Mouse (Mus musculus) small intestine, adult 2 months (tissue): Measurements from ENCODE around the gene Sec16a. TPM values are rescaled to one million over a fixed set of nuclear protein-coding genes. Genes with fewer than 3 reads are reported as not detected.

Source experiments
- H3K27ac ChIP-seq: fragments of 200-500 bp; 2 replicates; pipeline ENCODE4 v1.5.1; 2012; ENCODE audit warnings: low read depth, low read length, control low read depth, inconsistent platforms; ENCODE audit not compliant: insufficient read depth
- H3K27me3 ChIP-seq: fragments of 200-500 bp; 2 replicates; pipeline ENCODE4 v1.6.1; 2012; ENCODE audit warnings: mild to moderate bottlenecking, moderate library complexity, low read length, inconsistent platforms; ENCODE audit not compliant: control insufficient read depth, insufficient read depth
- H3K36me3 ChIP-seq: fragments of 200-500 bp; 2 replicates; pipeline ENCODE4 v1.6.1; 2012; ENCODE audit warnings: mild to moderate bottlenecking, low read length, control low read depth, inconsistent platforms; ENCODE audit not compliant: control insufficient read depth, insufficient read depth
- H3K4me1 ChIP-seq: fragments of 200-500 bp; 2 replicates; pipeline ENCODE4 v1.6.1; 2012; ENCODE audit warnings: low read length, inconsistent platforms, mixed read lengths; ENCODE audit not compliant: control insufficient read depth, insufficient read depth, insufficient read length
- H3K4me3 ChIP-seq: fragments of 200-500 bp; 2 replicates; pipeline ENCODE4 v1.5.1; 2012; ENCODE audit warnings: low read depth, mild to moderate bottlenecking, control low read depth, inconsistent platforms, low read length, moderate library complexity
- CTCF ChIP-seq: fragments of 200-500 bp; IDR thresholded peaks from 2 replicates; pipeline ENCODE4 v1.5.1; 2012; ENCODE audit warnings: low read depth, mild to moderate bottlenecking, control low read depth, inconsistent platforms, low read length, moderate library complexity, mixed read lengths; ENCODE audit not compliant: insufficient replicate concordance, insufficient read length; ENCODE audit errors: extremely low read depth
- POLR2A ChIP-seq: fragments of 200-500 bp; IDR thresholded peaks from 2 replicates; pipeline ENCODE4 v1.6.1; 2012; ENCODE audit warnings: low read depth, mild to moderate bottlenecking, control low read depth, inconsistent platforms, low read length, moderate library complexity
- WGBS: fragments of 180-500 bp; shearing (Covaris S2); methylation state at CpG from one replicate; pipeline ENCODE4 v1.1.7; 2018; 5-methylcytosine and 5-hydroxymethylcytosine counted together
- polyA plus RNA-seq: library from polyadenylated mRNA; depleted of rRNA; stranded (reverse); fragments of >200 nt; gene quantifications from 2 replicates; pipeline ENCODE4 v1.2.3, GENCODE M21; 2012

Sec16a gene
- polyA plus RNA-seq, 1 experiment, result 105 TPM

GRCm38 (mm10) chr2:26486835-26487321 lies 41.9 kb upstream of the Sec16a start:
- peaks cover 59% of the 10 kb centered on the region for H3K4me1 ChIP-seq

DNA sequence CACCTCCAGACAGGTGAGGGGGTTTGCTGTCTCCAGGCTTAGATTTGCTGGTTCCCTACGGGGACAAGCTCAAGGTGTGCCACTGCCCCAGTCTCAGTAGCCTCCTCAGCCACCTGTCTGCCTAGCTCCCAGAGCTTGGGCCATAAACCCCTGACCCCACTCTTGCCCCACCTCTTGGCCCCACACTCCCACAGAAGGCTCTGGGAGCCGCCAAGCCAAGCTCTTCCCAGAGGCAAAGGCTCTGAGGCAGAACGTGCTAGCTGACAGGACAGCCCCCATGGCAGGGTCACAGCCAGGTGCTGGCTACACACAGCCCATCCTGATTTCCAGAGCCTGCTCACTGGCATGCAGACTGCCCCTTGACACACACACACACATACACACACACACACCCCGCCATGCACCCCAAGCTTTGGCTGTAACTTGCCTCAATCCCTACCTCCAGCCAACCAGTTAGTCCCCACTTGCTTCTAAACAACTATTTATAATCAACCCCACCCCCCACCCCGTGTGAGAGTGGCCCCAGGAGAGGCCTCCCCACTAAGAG lies 41.3 kb upstream of the Sec16a start:
- no peaks in the 10 kb centered on the region for H3K27me3 ChIP-seq
- WGBS, result 23% methylated on average over 5 of the region's 5 CpGs
- TF ChIP-seq POLR2A (no peak), CTCF (no peak)
- peaks cover 5% of the 10 kb centered on the region; the same call in 1 of the 2 replicates for H3K36me3 ChIP-seq
- H3K27ac ChIP-seq, result no peak overlapping the region
- peaks cover 65% of the 10 kb centered on the region for H3K4me1 ChIP-seq
- H3K4me3 ChIP-seq, result no peak overlapping the region

More at GRCm38 (mm10) chr2:26486835-26487321, 41.9 kb upstream of the Sec16a start:
- Histone ChIP-seq H3K27me3 (no peaks in the 10 kb centered on the region), H3K36me3 (peaks cover 5% of the 10 kb centered on the region; the same call in 1 of the 2 replicates), H3K27ac (no peak overlapping the region), H3K4me3 (no peak overlapping the region)
- 53% methylated on average over 3 of the region's 3 CpGs for WGBS
- no peak for TF ChIP-seq CTCF
- TF ChIP-seq POLR2A, result no peak

DNA sequence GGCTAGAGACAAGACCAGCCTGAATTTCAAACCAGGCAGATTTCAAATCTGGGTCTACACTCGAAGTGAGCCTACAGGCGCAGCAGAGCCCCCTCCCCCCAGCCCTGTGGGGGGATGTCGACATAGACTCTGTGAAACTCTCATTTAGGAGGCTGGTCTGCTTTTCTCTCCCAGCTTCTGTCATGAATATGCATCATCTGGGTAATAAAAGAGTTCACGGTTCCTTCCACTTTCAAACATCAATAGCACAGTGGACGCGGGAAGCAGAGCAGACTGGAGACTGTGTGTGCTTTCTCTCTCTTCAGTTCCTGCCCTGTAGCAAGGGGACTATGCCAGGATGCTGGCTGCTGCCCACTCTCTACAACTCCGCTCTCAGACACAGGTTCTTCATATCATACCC lies 40.7 kb upstream of the Sec16a start:
- no peak overlapping the region for H3K27ac ChIP-seq
- WGBS, result 29% methylated on average over 7 of the region's 7 CpGs

GRCm38 (mm10) chr2:26485278-26485677 lies 40.3 kb upstream of the Sec16a start:
- Histone ChIP-seq H3K4me3 (no peak overlapping the region), H3K4me1 (peaks cover 71% of the 10 kb centered on the region), H3K36me3 (peaks cover 10% of the 10 kb centered on the region; the same call in 1 of the 2 replicates), H3K27me3 (no peaks in the 10 kb centered on the region), H3K27ac (no peak overlapping the region)
- 55% methylated on average over 9 of the region's 9 CpGs for WGBS
- TF ChIP-seq POLR2A, result no peak
- no peak for TF ChIP-seq CTCF

More for the DNA sequence above, 40.7 kb upstream of the Sec16a start:
- TF ChIP-seq POLR2A, result no peak
- TF ChIP-seq CTCF, result no peak
- H3K27me3 ChIP-seq, result no peaks in the 10 kb centered on the region
- H3K36me3 ChIP-seq, result peaks cover 10% of the 10 kb centered on the region; the same call in 1 of the 2 replicates
- peaks cover 71% of the 10 kb centered on the region for H3K4me1 ChIP-seq
- H3K4me3 ChIP-seq, result no peak overlapping the region

DNA sequence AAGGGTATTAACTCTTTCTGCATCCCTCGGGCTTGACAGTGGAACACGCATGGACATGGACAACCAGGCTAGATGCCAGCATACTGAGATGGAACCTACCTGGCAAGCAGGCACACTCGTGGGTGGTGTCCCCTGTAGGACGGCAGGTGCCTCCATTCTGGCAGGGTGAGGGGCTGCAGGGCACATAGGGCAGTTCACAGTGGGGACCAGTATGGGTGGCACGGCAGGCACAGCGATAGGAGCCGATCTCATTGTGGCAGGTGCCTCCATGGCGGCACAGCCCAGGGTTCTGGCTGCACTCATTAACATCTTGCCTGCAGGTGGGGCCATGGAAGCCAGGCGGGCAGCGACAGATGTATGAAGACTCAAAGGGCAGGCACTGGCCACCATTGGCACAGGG lies 39.2 kb upstream of the Sec16a start:
- WGBS, result 38% methylated on average over 10 of the region's 10 CpGs
- TF ChIP-seq POLR2A, result no peak
- TF ChIP-seq CTCF, result no peak
- Histone ChIP-seq H3K36me3 (peaks cover 19% of the 10 kb centered on the region), H3K4me3 (no peak overlapping the region), H3K4me1 (peaks cover 71% of the 10 kb centered on the region), H3K27ac (peak overlapping the region; percentile 61; the same call in 1 of the 2 replicates), H3K27me3 (no peaks in the 10 kb centered on the region)

DNA sequence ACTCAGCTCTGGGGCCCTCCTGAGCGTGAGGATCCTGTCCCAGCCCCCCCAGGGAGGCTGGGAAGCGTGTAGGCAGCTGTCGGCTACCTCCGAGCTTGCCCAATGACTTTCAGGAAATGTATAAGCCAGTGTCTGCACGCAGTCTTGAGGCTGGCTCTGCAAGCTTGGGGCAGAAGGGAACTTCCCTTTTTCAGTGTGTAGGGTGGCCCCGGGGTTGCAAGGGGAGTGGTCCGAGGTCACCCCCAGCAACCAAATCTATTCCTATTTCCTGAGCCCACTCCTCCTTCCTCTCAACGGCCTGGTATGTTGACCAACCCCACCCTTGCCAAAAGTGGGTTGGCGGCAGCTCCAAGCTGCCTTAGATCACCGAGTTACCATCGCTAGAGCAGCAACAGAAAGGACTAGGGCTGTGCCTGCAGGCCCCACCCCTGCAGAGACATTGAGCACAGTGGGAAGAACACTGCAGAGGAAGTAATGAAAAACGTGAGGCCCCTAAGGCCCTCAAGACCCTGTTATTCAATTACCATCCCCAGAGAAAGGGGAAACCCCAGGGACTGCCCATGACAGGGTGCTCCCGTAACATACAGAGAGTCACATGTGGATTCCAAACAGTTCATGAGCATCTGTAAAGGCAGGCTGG lies 38.3 kb upstream of the Sec16a start:
- TF ChIP-seq POLR2A, result no peak
- no peak for TF ChIP-seq CTCF
- H3K4me3 ChIP-seq, result no peak overlapping the region
- peak overlapping the region; percentile 61 for H3K27ac ChIP-seq
- H3K4me1 ChIP-seq, result peaks cover 65% of the 10 kb centered on the region
- 21% methylated on average over 13 of the region's 13 CpGs for WGBS
- H3K27me3 ChIP-seq, result no peaks in the 10 kb centered on the region
- peaks cover 25% of the 10 kb centered on the region for H3K36me3 ChIP-seq

- peak overlapping the region; percentile 61 for H3K27ac ChIP-seq
- no peaks in the 10 kb centered on the region for H3K27me3 ChIP-seq
- H3K36me3 ChIP-seq, result peaks cover 28% of the 10 kb centered on the region
- no peak for TF ChIP-seq POLR2A
- no peak for TF ChIP-seq CTCF
- H3K4me1 ChIP-seq, result peaks cover 60% of the 10 kb centered on the region
- WGBS, result 27% methylated on average over 3 of the region's 3 CpGs
- H3K4me3 ChIP-seq, result no peak overlapping the region
Observed at GRCm38 (mm10) chr2:26482824-26483223, 37.8 kb upstream of the Sec16a start.
